Mouse (Mus musculus) heart, postnatal 0 days (tissue): ENCODE measurements at regions not wholly inside any gene's neighbourhood (a gene's known extent, or its start where the extent isn't known, plus 50 kb on each side); places are given as distances from the start of the nearest gene placed in this dataset.

ENCODE experiments used
- ATAC-seq: fragments of 200-750 bp; cut with Nextera tagmentation; 2 replicates; pipeline ENCODE4 v1.8.0; 2017; ENCODE audit warnings: low read depth, moderate number of reproducible peaks, moderate library complexity; ENCODE audit not compliant: insufficient read depth
- DNase-seq: peaks from one replicate; pipeline ENCODE4 v3.0.0-alpha.2; 2016; ENCODE audit warnings: low spot score
- H3K27ac ChIP-seq: fragments of 300-500 bp; sonication (generic); 2 replicates; pipeline ENCODE4 v1.5.1; 2014; ENCODE audit warnings: low read depth, mild to moderate bottlenecking
- H3K27me3 ChIP-seq: fragments of 300-500 bp; sonication (generic); 2 replicates; pipeline ENCODE4 v1.6.1; 2014; ENCODE audit warnings: low read length, mixed read lengths; ENCODE audit not compliant: control insufficient read depth, insufficient read depth
- H3K36me3 ChIP-seq: fragments of 300-500 bp; sonication (generic); replicated peaks from 2 replicates; pipeline ENCODE4 v1.6.1; 2014; ENCODE audit warnings: low read length, mixed read lengths; ENCODE audit not compliant: control insufficient read depth, insufficient read depth
- H3K4me1 ChIP-seq: fragments of 300-500 bp; sonication (generic); 2 replicates; pipeline ENCODE4 v1.6.1; 2014; ENCODE audit warnings: antibody characterized with exemption; ENCODE audit not compliant: control insufficient read depth, insufficient read depth
- H3K4me2 ChIP-seq: fragments of 300-500 bp; sonication (generic); 2 replicates; pipeline ENCODE4 v1.6.1; 2014; ENCODE audit warnings: low read depth, mild to moderate bottlenecking, low read length, moderate library complexity
- H3K4me3 ChIP-seq: fragments of 300-500 bp; sonication (generic); 2 replicates; pipeline ENCODE4 v1.5.1; 2014; ENCODE audit warnings: low read depth, low read length
- H3K9ac ChIP-seq: fragments of 300-500 bp; sonication (generic); replicated peaks from 2 replicates; pipeline ENCODE4 v1.6.1; 2014; ENCODE audit warnings: low read depth, low read length, mixed read lengths
- H3K9me3 ChIP-seq: fragments of 300-500 bp; sonication (generic); replicated peaks from 2 replicates; pipeline ENCODE4 v1.6.1; 2016; ENCODE audit warnings: low read length; ENCODE audit not compliant: control insufficient read depth
- CTCF ChIP-seq: IDR thresholded peaks from 2 replicates; pipeline ENCODE4 v1.5.1; 2016; ENCODE audit warnings: antibody characterized with exemption, control low read depth, low read depth
- EP300 ChIP-seq: IDR thresholded peaks from 2 replicates; pipeline ENCODE4 v1.6.1; 2016; ENCODE audit warnings: antibody characterized with exemption, low read depth
- WGBS: fragments of 180-500 bp; shearing (Covaris S2); extraction: QIAGEN DNeasy Blood & Tissue Kit; methylation state at CpG from one replicate; pipeline ENCODE4 v1.1.7; 2014; 5-methylcytosine and 5-hydroxymethylcytosine counted together

DNA sequence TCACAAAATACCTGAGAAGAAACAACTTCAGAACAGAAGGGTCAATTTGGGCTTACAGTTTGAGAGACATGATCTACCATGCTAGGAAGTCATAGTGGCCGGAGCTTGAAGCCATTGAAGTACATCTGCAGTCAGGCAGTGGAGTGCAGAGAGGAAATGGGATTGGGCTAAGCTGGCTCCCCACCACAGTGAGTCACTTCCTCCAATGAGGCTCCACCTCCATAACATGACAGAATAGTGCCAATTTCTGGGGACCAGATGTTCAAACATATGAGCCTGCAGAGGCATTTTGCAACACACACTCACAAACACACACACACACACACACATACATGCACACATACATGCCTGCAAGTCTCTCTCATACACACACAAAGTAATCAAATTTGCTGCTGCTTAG, 93.7 kb upstream of the Ppp1r26 start:
- Histone ChIP-seq H3K4me1 (no peaks in the 10 kb centered on the region), H3K36me3 (no peaks in the 10 kb centered on the region), H3K4me3 (no peak overlapping the region), H3K9ac (no peak overlapping the region), H3K27me3 (no peaks in the 10 kb centered on the region), H3K4me2 (no peak overlapping the region), H3K27ac (no peak overlapping the region), H3K9me3 (no peaks in the 10 kb centered on the region)
- no peak for ATAC-seq
- TF ChIP-seq EP300 (no peak), CTCF (no peak)
- 43% methylated on average over 1 of the region's 1 CpGs for WGBS
- DNase-seq, result no peak

DNA sequence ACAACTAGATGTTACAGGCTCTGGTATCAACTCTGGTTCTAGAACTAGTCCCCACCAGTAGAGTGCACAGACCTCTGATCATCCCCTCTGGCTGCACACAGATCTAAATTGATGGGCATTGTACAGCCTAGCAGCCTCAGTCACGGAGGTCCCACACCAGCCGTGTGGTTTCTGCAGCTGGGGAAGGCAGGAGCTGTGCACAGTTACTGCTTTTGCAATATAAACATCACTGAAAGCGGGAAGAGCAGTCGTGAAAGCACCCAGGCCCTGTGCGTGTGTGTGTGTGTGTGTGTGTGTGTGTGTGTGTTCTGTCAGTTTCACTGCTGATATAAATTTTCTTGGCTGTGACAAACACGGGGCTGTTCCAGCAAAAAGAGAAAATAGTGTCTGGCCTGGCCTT, 84.4 kb upstream of the Ppp1r26 start:
- H3K27ac ChIP-seq, result no peak overlapping the region
- H3K27me3 ChIP-seq, result no peaks in the 10 kb centered on the region
- H3K36me3 ChIP-seq, result no peaks in the 10 kb centered on the region
- WGBS, result 66% methylated on average over 6 of the region's 6 CpGs
- TF ChIP-seq EP300 (no peak), CTCF (no peak)
- H3K4me1 ChIP-seq, result no peaks in the 10 kb centered on the region
- no peak overlapping the region for H3K9ac ChIP-seq
- H3K4me3 ChIP-seq, result no peak overlapping the region
- no peaks in the 10 kb centered on the region for H3K9me3 ChIP-seq
- no peak for ATAC-seq
- no peak for DNase-seq
- no peak overlapping the region for H3K4me2 ChIP-seq

- TF ChIP-seq EP300 (no peak), CTCF (no peak)
- Histone ChIP-seq H3K27me3 (no peaks in the 10 kb centered on the region), H3K4me3 (no peak overlapping the region), H3K27ac (no peak overlapping the region), H3K4me2 (no peak overlapping the region), H3K36me3 (no peaks in the 10 kb centered on the region), H3K9me3 (no peaks in the 10 kb centered on the region), H3K9ac (no peak overlapping the region), H3K4me1 (no peaks in the 10 kb centered on the region)
- 65% methylated on average over 3 of the region's 3 CpGs for WGBS
- DNase-seq, result no peak
- no peak for ATAC-seq
Observed at GRCm38 (mm10) chr2:28364623-28365022, 82.0 kb upstream of the Ppp1r26 start.

DNA sequence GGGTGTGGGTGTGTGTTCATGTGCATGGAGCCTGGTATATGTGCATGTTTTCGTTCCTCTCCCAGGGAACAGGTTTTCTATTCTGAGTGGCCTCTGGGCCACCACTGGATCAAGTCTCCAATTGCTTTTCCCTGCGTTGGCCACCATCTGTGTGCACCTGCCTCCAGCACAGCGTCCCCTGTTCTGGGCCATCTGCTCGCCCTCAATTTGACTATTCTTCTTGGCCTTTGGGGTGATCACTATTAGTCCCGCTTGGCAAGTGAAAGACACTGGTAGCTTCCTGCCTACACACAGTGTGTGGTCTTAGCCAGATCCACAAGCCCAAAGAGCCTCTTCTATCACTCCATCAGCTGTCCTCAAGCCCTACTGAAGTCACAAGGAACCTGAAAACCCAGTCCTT, 80.8 kb upstream of the Ppp1r26 start:
- Histone ChIP-seq H3K4me3 (no peak overlapping the region), H3K27me3 (no peaks in the 10 kb centered on the region), H3K27ac (no peak overlapping the region), H3K9me3 (no peaks in the 10 kb centered on the region), H3K4me1 (no peaks in the 10 kb centered on the region), H3K9ac (no peak overlapping the region), H3K36me3 (no peaks in the 10 kb centered on the region), H3K4me2 (no peak overlapping the region)
- DNase-seq (no peak), ATAC-seq (no peak)
- TF ChIP-seq EP300 (no peak), CTCF (no peak)
- WGBS, result 83% methylated on average over 5 of the region's 5 CpGs

DNA sequence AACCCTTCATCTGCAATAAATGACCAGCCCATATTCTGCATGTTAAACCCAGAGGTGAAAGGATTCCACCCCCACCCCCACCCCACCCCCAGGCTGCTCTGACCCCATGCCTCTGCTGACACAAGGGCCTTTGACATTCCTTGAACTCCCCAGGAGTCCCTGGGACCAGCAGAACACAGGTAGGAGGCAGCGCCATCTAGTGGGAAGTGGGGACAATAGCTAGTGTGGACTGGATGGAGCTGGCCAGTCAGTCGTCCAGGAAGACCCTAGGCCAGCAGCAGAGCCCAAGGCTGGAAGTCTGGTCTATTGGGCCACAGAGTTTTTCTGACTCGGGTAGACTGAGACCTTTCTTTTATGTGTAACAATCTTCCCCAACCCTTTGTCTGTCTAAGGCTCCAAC, 71.8 kb upstream of the Ppp1r26 start:
- DNase-seq, result peak; percentile 38
- no peak for ATAC-seq
- 6% methylated on average over 3 of the region's 3 CpGs for WGBS

GRCm38 (mm10) chr2:28377948-28378822, 68.4 kb upstream of the Ppp1r26 start:
- Histone ChIP-seq H3K4me2 (no peak overlapping the region), H3K4me3 (no peak overlapping the region), H3K9me3 (no peaks in the 10 kb centered on the region), H3K36me3 (no peaks in the 10 kb centered on the region), H3K9ac (no peak overlapping the region), H3K27ac (no peak overlapping the region), H3K27me3 (no peaks in the 10 kb centered on the region), H3K4me1 (no peaks in the 10 kb centered on the region)
- WGBS, result 45% methylated on average over 9 of the region's 9 CpGs
- ATAC-seq, result no peak
- DNase-seq, result no peak
- TF ChIP-seq EP300 (no peak), CTCF (no peak)

More for the DNA sequence above, 71.8 kb upstream of the Ppp1r26 start:
- no peaks in the 10 kb centered on the region for H3K27me3 ChIP-seq
- H3K36me3 ChIP-seq, result no peaks in the 10 kb centered on the region
- no peak overlapping the region for H3K9ac ChIP-seq
- H3K4me1 ChIP-seq, result no peaks in the 10 kb centered on the region
- no peak overlapping the region for H3K4me2 ChIP-seq
- no peaks in the 10 kb centered on the region for H3K9me3 ChIP-seq
- no peak overlapping the region for H3K4me3 ChIP-seq
- no peak overlapping the region for H3K27ac ChIP-seq
- TF ChIP-seq EP300 (no peak), CTCF (peak; percentile 83)
